Mouse (Mus musculus) forebrain, embryonic 12.5 days (tissue): ENCODE results near the gene Rsc1a1. TPM values are rescaled to one million over a fixed set of nuclear protein-coding genes. Genes with fewer than 3 reads are reported as not detected.

ENCODE experiments used
- ATAC-seq: fragments of 200-750 bp; cut with Nextera tagmentation; 2 replicates; pipeline ENCODE4 v1.8.0; 2017; ENCODE audit warnings: moderate TSS enrichment; ENCODE audit not compliant: low FRiP score
- H3K27ac ChIP-seq: fragments of 300-500 bp; sonication (generic); 2 replicates; pipeline ENCODE4 v1.5.1; 2016; ENCODE audit warnings: mild to moderate bottlenecking
- H3K27me3 ChIP-seq: fragments of 300-500 bp; sonication (generic); 2 replicates; pipeline ENCODE4 v1.6.1; 2016; ENCODE audit warnings: mild to moderate bottlenecking
- H3K36me3 ChIP-seq: fragments of 300-500 bp; sonication (generic); replicated peaks from 2 replicates; pipeline ENCODE4 v1.6.1; 2016; ENCODE audit warnings: mild to moderate bottlenecking
- H3K4me1 ChIP-seq: fragments of 300-500 bp; sonication (generic); 2 replicates; pipeline ENCODE4 v1.6.1; 2016
- H3K4me2 ChIP-seq: fragments of 300-500 bp; sonication (generic); 2 replicates; pipeline ENCODE4 v1.6.1; 2016; ENCODE audit warnings: mild to moderate bottlenecking, moderate library complexity
- H3K4me3 ChIP-seq: fragments of 300-500 bp; sonication (generic); replicated peaks from 2 replicates; pipeline ENCODE4 v1.5.1; 2016; ENCODE audit warnings: mild to moderate bottlenecking
- H3K9ac ChIP-seq: fragments of 300-500 bp; sonication (generic); 2 replicates; pipeline ENCODE4 v1.6.1; 2016; ENCODE audit warnings: mild to moderate bottlenecking
- H3K9me3 ChIP-seq: fragments of 300-500 bp; sonication (generic); 2 replicates; pipeline ENCODE4 v1.6.1; 2016
- WGBS: fragments of 180-500 bp; shearing (Covaris S2); methylation state at CpG from one replicate; pipeline ENCODE4 v1.1.7; 2016; 5-methylcytosine and 5-hydroxymethylcytosine counted together
- polyA plus RNA-seq: library from polyadenylated mRNA; unstranded; fragments of >200 nt; fragmentation: Nextera tagmentation; extraction: Ambion mirVana; gene quantifications from 2 replicates; pipeline ENCODE4 v1.2.1, GENCODE M21; 2016

Rsc1a1 gene
- polyA plus RNA-seq, 1 experiment from 2014 or later = 1.0 TPM

- ATAC-seq = no peak
- no peak overlapping the region for H3K4me2 ChIP-seq
- no peak overlapping the region for H3K27ac ChIP-seq
- H3K27me3 ChIP-seq = no peaks in the 10 kb centered on the region
- WGBS = 94% methylated on average over 5 of the region's 5 CpGs
- peaks cover 14% of the 10 kb centered on the region for H3K36me3 ChIP-seq
- no peak overlapping the region for H3K4me3 ChIP-seq
- no peak overlapping the region for H3K9ac ChIP-seq
- peaks cover 19% of the 10 kb centered on the region for H3K4me1 ChIP-seq
- H3K9me3 ChIP-seq = no peaks in the 10 kb centered on the region
These were observed 37.1 kb downstream of the Rsc1a1 start for GRCm38 (mm10) chr4:141648262-141648661.

GRCm38 (mm10) chr4:141647187-141647586 is 38.2 kb downstream of the Rsc1a1 start:
- WGBS = 96% methylated on average over 3 of the region's 3 CpGs
- no peak overlapping the region for H3K9ac ChIP-seq
- no peaks in the 10 kb centered on the region for H3K27me3 ChIP-seq
- no peak for ATAC-seq
- no peak overlapping the region for H3K4me3 ChIP-seq
- no peak overlapping the region for H3K4me2 ChIP-seq
- H3K27ac ChIP-seq = no peak overlapping the region
- H3K36me3 ChIP-seq = peaks cover 11% of the 10 kb centered on the region
- peaks cover 20% of the 10 kb centered on the region for H3K4me1 ChIP-seq
- H3K9me3 ChIP-seq = no peaks in the 10 kb centered on the region

- Histone ChIP-seq H3K9ac (no peak overlapping the region), H3K27me3 (no peaks in the 10 kb centered on the region), H3K4me1 (peaks cover 20% of the 10 kb centered on the region), H3K27ac (no peak overlapping the region), H3K36me3 (peaks cover 15% of the 10 kb centered on the region), H3K9me3 (no peaks in the 10 kb centered on the region), H3K4me3 (no peak overlapping the region), H3K4me2 (no peak overlapping the region)
- WGBS = 95% methylated on average over 8 of the region's 8 CpGs
- ATAC-seq = no peak
These were observed 39.4 kb downstream of the Rsc1a1 start for GRCm38 (mm10) chr4:141645988-141646387.

- 65% methylated on average over 7 of the region's 7 CpGs for WGBS
- Histone ChIP-seq H3K36me3 (peaks cover 33% of the 10 kb centered on the region), H3K27me3 (no peaks in the 10 kb centered on the region), H3K4me1 (peaks cover 10% of the 10 kb centered on the region), H3K27ac (peak overlapping the region; percentile 50; the same call in 1 of the 2 replicates), H3K4me2 (no peak overlapping the region), H3K4me3 (no peak overlapping the region), H3K9me3 (no peaks in the 10 kb centered on the region), H3K9ac (no peak overlapping the region)
- ATAC-seq = no peak
These were observed 42.1 kb downstream of the Rsc1a1 start for GRCm38 (mm10) chr4:141643118-141643855.

GRCm38 (mm10) chr4:141641961-141642811 is 43.2 kb downstream of the Rsc1a1 start:
- no peak overlapping the region for H3K9ac ChIP-seq
- no peak overlapping the region for H3K4me2 ChIP-seq
- no peak overlapping the region for H3K4me3 ChIP-seq
- H3K27me3 ChIP-seq = no peaks in the 10 kb centered on the region
- H3K4me1 ChIP-seq = peaks cover 10% of the 10 kb centered on the region
- peaks cover 44% of the 10 kb centered on the region for H3K36me3 ChIP-seq
- WGBS = 91% methylated on average over 25 of the region's 25 CpGs
- ATAC-seq = no peak
- no peaks in the 10 kb centered on the region for H3K9me3 ChIP-seq
- no peak overlapping the region for H3K27ac ChIP-seq

- 92% methylated on average over 7 of the region's 7 CpGs for WGBS
- ATAC-seq = no peak
- no peak overlapping the region for H3K4me3 ChIP-seq
- H3K9ac ChIP-seq = no peak overlapping the region
- H3K4me1 ChIP-seq = peaks cover 10% of the 10 kb centered on the region
- H3K36me3 ChIP-seq = peaks cover 48% of the 10 kb centered on the region
- H3K27ac ChIP-seq = no peak overlapping the region
- H3K9me3 ChIP-seq = no peaks in the 10 kb centered on the region
- no peak overlapping the region for H3K4me2 ChIP-seq
- H3K27me3 ChIP-seq = no peaks in the 10 kb centered on the region
These were observed 44.0 kb downstream of the Rsc1a1 start for GRCm38 (mm10) chr4:141641353-141641771.

- no peaks in the 10 kb centered on the region for H3K9me3 ChIP-seq
- H3K4me1 ChIP-seq = peaks cover 10% of the 10 kb centered on the region
- 57% methylated on average over 11 of the region's 11 CpGs for WGBS
- H3K4me2 ChIP-seq = no peak overlapping the region
- no peak overlapping the region for H3K27ac ChIP-seq
- H3K9ac ChIP-seq = no peak overlapping the region
- H3K4me3 ChIP-seq = no peak overlapping the region
- H3K27me3 ChIP-seq = no peaks in the 10 kb centered on the region
- no peak for ATAC-seq
- peaks cover 58% of the 10 kb centered on the region for H3K36me3 ChIP-seq
These were observed 45.9 kb downstream of the Rsc1a1 start for GRCm38 (mm10) chr4:141639474-141639873.

GRCm38 (mm10) chr4:141636693-141637092 is 48.7 kb downstream of the Rsc1a1 start:
- Histone ChIP-seq H3K9me3 (no peaks in the 10 kb centered on the region), H3K4me1 (no peaks in the 10 kb centered on the region), H3K9ac (no peak overlapping the region), H3K36me3 (peaks cover 78% of the 10 kb centered on the region), H3K4me3 (no peak overlapping the region), H3K27me3 (no peaks in the 10 kb centered on the region), H3K4me2 (no peak overlapping the region), H3K27ac (no peak overlapping the region)
- 96% methylated on average over 5 of the region's 5 CpGs for WGBS
- ATAC-seq = no peak

- Histone ChIP-seq H3K9ac (no peak overlapping the region), H3K4me1 (no peaks in the 10 kb centered on the region), H3K4me3 (no peak overlapping the region), H3K9me3 (no peaks in the 10 kb centered on the region), H3K36me3 (peaks cover 78% of the 10 kb centered on the region), H3K4me2 (no peak overlapping the region), H3K27me3 (no peaks in the 10 kb centered on the region), H3K27ac (no peak overlapping the region)
- no peak for ATAC-seq
- 86% methylated on average over 9 of the region's 9 CpGs for WGBS
These were observed 49.4 kb downstream of the Rsc1a1 start for GRCm38 (mm10) chr4:141635991-141636390.

Other genes starting within 250 kb of the Rsc1a1 start
- gene Srarp, start 249.5 kb downstream of the Rsc1a1 start, polyA plus RNA-seq = not detected in 2 replicates
- gene Zbtb17, start 240.9 kb downstream of the Rsc1a1 start, polyA plus RNA-seq = 58.6 and 61.2 TPM in 2 replicates
- 20.3 and 20.9 TPM in 2 replicates for gene Spen, start 147.0 kb downstream of the Rsc1a1 start, polyA plus RNA-seq
- gene Fblim1, start 79.5 kb downstream of the Rsc1a1 start, polyA plus RNA-seq = 17.3 and 19.8 TPM in 2 replicates
- 0.09 and 0.33 TPM in 2 replicates for gene Tmem82, start 67.0 kb downstream of the Rsc1a1 start, polyA plus RNA-seq
- gene Slc25a34, start 61.8 kb downstream of the Rsc1a1 start, polyA plus RNA-seq = not detected in 2 replicates
- 5.2 and 6.6 TPM in 2 replicates for gene Plekhm2, start 20.7 kb downstream of the Rsc1a1 start, polyA plus RNA-seq
- 22.8 and 25.3 TPM in 2 replicates for gene Ddi2, start 37.8 kb upstream of the Rsc1a1 start, polyA plus RNA-seq
- gene Agmat, start 61.1 kb upstream of the Rsc1a1 start, polyA plus RNA-seq = not detected in 2 replicates
- 6.5 and 6.7 TPM in 2 replicates for gene Dnajc16, start 105.3 kb upstream of the Rsc1a1 start, polyA plus RNA-seq
- 20.1 and 20.4 TPM in 2 replicates for gene Casp9, start 108.0 kb upstream of the Rsc1a1 start, polyA plus RNA-seq
- gene Cela2a, start 140.6 kb upstream of the Rsc1a1 start, polyA plus RNA-seq = not detected in 2 replicates
- not detected in 2 replicates for gene Ctrc, start 160.8 kb upstream of the Rsc1a1 start, polyA plus RNA-seq
- 75.3 and 90.6 TPM in 2 replicates for gene Efhd2, start 189.3 kb upstream of the Rsc1a1 start, polyA plus RNA-seq